9 mouse cellular contexts compared by ENCODE assay signal in genomic region chr2:126006088-126006487, GRCm38 (mm10). TPM values are rescaled to one million over a fixed set of nuclear protein-coding genes. Genes with fewer than 3 reads are reported as not detected.
DNase-seq lines count a peak whose midpoint lies in the region; ATAC-seq and TF ChIP-seq lines count a peak whose summit lies in the region.
"Had no signal": no experiment of that assay in that cellular context is flagged by ENCODE, and none has a peak within 500 bp of the region (broad histone marks: within the 10 kb centered on the region; RNA-seq: fewer than 3 reads in every experiment).

No protein-coding gene starts in this region.

- H3K9me3 ChIP-seq in embryonic facial prominence, embryonic 10.5 days, result no peaks in the 10 kb centered on the region
- no peaks in the 10 kb centered on the region for H3K9me3 ChIP-seq in lung, embryonic 16.5 days (ENCODE audit: control insufficient read depth, low read length)

- WGBS in embryonic facial prominence, embryonic 10.5 days, result 53% methylated on average over 3 of the region's 3 CpGs
- 31% methylated on average over 3 of the region's 3 CpGs for WGBS in lung, embryonic 16.5 days

- no peak overlapping the region for H3K27ac ChIP-seq in embryonic facial prominence, embryonic 10.5 days (replicated peaks)
- no peak overlapping the region for H3K27ac ChIP-seq in layer of hippocampus, adult 2 months
- no peak overlapping the region for H3K27ac ChIP-seq in lung, embryonic 16.5 days (ENCODE audit: low read length)

- no peak overlapping the region for H3ac ChIP-seq in C2C12 (ENCODE audit: control insufficient read depth, insufficient read length, low read depth)

- no peak overlapping the region for H3K4me2 ChIP-seq in lung, embryonic 16.5 days (ENCODE audit: low read depth, low read length)

- peak; percentile 66 for DNase-seq in adrenal gland, postnatal 10 days
- peak; percentile 58 for DNase-seq in embryonic facial prominence, embryonic 10.5 days (ENCODE audit: low spot score)
- peak; percentile 71 for DNase-seq in heart, postnatal 4 days
- peak; percentile 49 to 65 for DNase-seq in layer of hippocampus, adult 2 months (ENCODE audit: low spot score in 2 of 2)
- peak; percentile 12 for DNase-seq in ovary, postnatal 14 days (ENCODE audit: low spot score)
- peak; percentile 11 for DNase-seq in yolk sac, embryonic 10.5 days (ENCODE audit: low spot score)

- no peaks in the 10 kb centered on the region for H3K36me3 ChIP-seq in C2C12 (ENCODE audit: control insufficient read depth, insufficient read depth)
- no peaks in the 10 kb centered on the region for H3K36me3 ChIP-seq in embryonic facial prominence, embryonic 10.5 days (replicated peaks)
- H3K36me3 ChIP-seq in lung, embryonic 16.5 days (ENCODE audit: control insufficient read depth, insufficient read depth, low read length), result no peaks in the 10 kb centered on the region

- H3K79me3 ChIP-seq in C2C12 (ENCODE audit: low read depth), result no peaks in the 10 kb centered on the region

- no peaks in the 10 kb centered on the region for H3K27me3 ChIP-seq in C2C12 (ENCODE audit: control insufficient read depth, insufficient read depth, insufficient read length)
- no peaks in the 10 kb centered on the region for H3K27me3 ChIP-seq in embryonic facial prominence, embryonic 10.5 days (replicated peaks; ENCODE audit: low read depth, poor library complexity, severe bottlenecking)
- H3K27me3 ChIP-seq in lung, embryonic 16.5 days (ENCODE audit: control insufficient read depth, insufficient read depth, low read depth, low read length), result no peaks in the 10 kb centered on the region

- no peak overlapping the region for H3K4me3 ChIP-seq in C2C12 (ENCODE audit: insufficient read depth, poor library complexity, severe bottlenecking)
- no peak overlapping the region for H3K4me3 ChIP-seq in embryonic facial prominence, embryonic 10.5 days
- H3K4me3 ChIP-seq in layer of hippocampus, adult 2 months, result no peak overlapping the region
- no peak overlapping the region for H3K4me3 ChIP-seq in lung, embryonic 16.5 days (ENCODE audit: low read length)
- H3K4me3 ChIP-seq: erythroblast, embryonic 14.5 days had no signal

- no peak overlapping the region for H3K9ac ChIP-seq in lung, embryonic 16.5 days (ENCODE audit: low read length)

- peak; percentile 59; the same call in 1 of the 2 replicates for ATAC-seq in lung, embryonic 16.5 days (ENCODE audit: low read depth)

- H3K79me2 ChIP-seq in C2C12 (ENCODE audit: control insufficient read depth, insufficient read depth), result no peaks in the 10 kb centered on the region

- peak; percentile 47 for TF ChIP-seq CTCF in C2C12 (IDR thresholded peaks at IDR 0.05; ENCODE audit: control insufficient read depth, insufficient read depth, insufficient read length)
- TF ChIP-seq CTCF in layer of hippocampus, adult 2 months (conservative IDR thresholded peaks at IDR 0.05), result peak; percentile 85

- no peaks in the 10 kb centered on the region for H3K4me1 ChIP-seq in embryonic facial prominence, embryonic 10.5 days
- H3K4me1 ChIP-seq in lung, embryonic 16.5 days (replicated peaks; ENCODE audit: control insufficient read depth, insufficient read depth, low read length), result no peaks in the 10 kb centered on the region

TF ChIP-seq in C2C12, 6 proteins besides CTCF, POLR2A, EP300 and RAD21:
- TF ChIP-seq MAX (IDR thresholded peaks at IDR 0.05) (no peak), USF1 (IDR thresholded peaks at IDR 0.05; ENCODE audit: low read depth) (no peak), FOSL1 (IDR thresholded peaks at IDR 0.05; ENCODE audit: insufficient read depth, low read length, poor library complexity, severe bottlenecking) (no peak), MYOG (IDR thresholded peaks at IDR 0.05; ENCODE audit: control insufficient read depth, extremely low read depth, insufficient read length) (no peak), MYOD1 (IDR thresholded peaks at IDR 0.05; ENCODE audit: control insufficient read depth, insufficient read length, low read depth) (no peak), CEBPB (IDR thresholded peaks at IDR 0.05; ENCODE audit: low read depth) (no peak)

RNA-seq across cellular contexts. Expression of gene Fgf7, which starts 28.4 kb away (rescaled TPM):
- polyA plus RNA-seq in C2C12 (2012; fragmentation: generic; extraction: Trizol), result 2.6 TPM
- total RNA-seq in adrenal gland, postnatal 10 days (2021), result 1 to 10 TPM; 1.5 to 1.9 TPM
- 0.52 and 0.79 TPM in 2 replicates for polyA plus RNA-seq in embryonic facial prominence, embryonic 10.5 days (2016; fragmentation: Nextera tagmentation; extraction: Ambion mirVana)
- under 1 TPM; 0.55 to 0.59 TPM for total RNA-seq in heart, postnatal 4 days (2021)
- 1 to 10 TPM in 1 of 2 experiments, under 1 TPM in 1; 0.51 to 1.5 TPM for total RNA-seq in layer of hippocampus, adult 2 months (2021)
- 16.3 and 19.2 TPM in 2 replicates for polyA plus RNA-seq in lung, embryonic 16.5 days (2015; fragmentation: Nextera tagmentation; extraction: Ambion mirVana)
- polyA plus RNA-seq: erythroblast, embryonic 14.5 days had no signal

Comparison
In these comparisons a context has a peak if more than half of its experiments do, and no peak if none do; other contexts are left out.
1. DNase-seq: peak in every context shown above with its lines; median percentile 71 in heart, postnatal 4 days; 66 in adrenal gland, postnatal 10 days; 58 in embryonic facial prominence, embryonic 10.5 days; 57 in layer of hippocampus, adult 2 months; 12 in ovary, postnatal 14 days; 11 in yolk sac, embryonic 10.5 days.